Mouse (Mus musculus) embryonic fibroblast, embryonic 13.5 days (primary cell): ENCODE data around the gene Izumo1.

Source experiments
- CTCF ChIP-seq: IDR thresholded peaks from 2 replicates; pipeline ENCODE4 v1.5.1; 2011; ENCODE audit warnings: mild to moderate bottlenecking, control low read depth, low read length, moderate library complexity, borderline replicate concordance; ENCODE audit not compliant: insufficient read depth
- POLR2A ChIP-seq: IDR thresholded peaks from 2 replicates; pipeline ENCODE4 v1.6.1; 2011; ENCODE audit warnings: low read depth, mild to moderate bottlenecking, control low read depth, low read length, moderate library complexity

GRCm38 (mm10) chr7:45660746-45661478, 39.3 kb downstream of the Izumo1 start:
- TF ChIP-seq CTCF (no peak), POLR2A (no peak)
